Mouse (Mus musculus) neutrophil, adult 5-6 weeks (primary cell): ENCODE measurements around the gene Aldh1a3. TPM values are rescaled to one million over a fixed set of nuclear protein-coding genes. Genes with fewer than 3 reads are reported as not detected.

ENCODE experiments used
- ATAC-seq: fragments of 151-379, 151-347 bp; 2 replicates; pipeline ENCODE4 v1.8.0; 2017; ENCODE audit warnings: mild to moderate bottlenecking, moderate TSS enrichment; ENCODE audit not compliant: insufficient number of reproducible peaks, poor library complexity, low FRiP score, severe bottlenecking; ENCODE audit errors: extremely low read depth
- total RNA-seq: library from RNA; stranded (forward); fragments of 200-1000 nt; gene quantifications from 2 replicates; pipeline ENCODE4 v1.2.3, GENCODE M21; 2017

Gene Aldh1a3
- total RNA-seq, result not detected in 2 replicates

DNA sequence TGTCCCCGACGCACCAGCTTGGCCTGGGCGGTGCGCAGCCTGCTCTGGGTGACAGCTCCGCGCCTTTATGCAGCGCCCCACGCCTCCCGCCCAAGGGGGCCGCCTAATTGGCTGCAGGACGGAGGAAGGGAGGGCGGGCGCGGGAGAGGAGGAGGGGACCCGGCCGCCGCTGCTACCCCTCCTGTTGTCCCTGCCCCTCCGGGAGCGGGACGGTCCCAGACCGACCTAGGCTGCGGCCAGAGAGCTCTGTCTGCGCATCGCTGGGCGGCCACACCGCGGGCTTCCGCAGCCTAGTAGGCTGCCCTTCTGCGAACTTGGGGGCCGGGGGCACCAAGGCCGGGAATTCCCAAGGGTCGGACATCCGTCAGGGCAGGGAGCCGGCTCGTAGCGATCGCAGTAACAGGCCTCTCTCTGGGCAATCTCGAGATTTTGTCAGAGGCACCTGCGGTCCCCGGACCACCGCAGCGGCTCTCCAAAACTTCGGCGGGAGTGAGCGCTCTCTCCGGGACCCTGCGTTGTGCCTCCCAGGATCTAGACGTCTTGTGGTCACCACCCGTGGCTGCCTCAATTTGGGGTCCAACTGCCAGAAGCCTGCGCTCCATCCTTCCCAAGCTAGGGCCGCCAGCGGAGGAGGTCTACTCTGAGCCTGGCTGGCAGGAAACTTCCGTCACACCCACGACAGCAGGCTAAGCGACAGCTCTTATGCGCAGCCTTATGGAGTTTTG, at the start of gene Aldh1a3:
TSS of gene Aldh1a3 (minus strand) at position 81 of the 725 bp plus-strand sequence.
- ATAC-seq, result no peak

DNA sequence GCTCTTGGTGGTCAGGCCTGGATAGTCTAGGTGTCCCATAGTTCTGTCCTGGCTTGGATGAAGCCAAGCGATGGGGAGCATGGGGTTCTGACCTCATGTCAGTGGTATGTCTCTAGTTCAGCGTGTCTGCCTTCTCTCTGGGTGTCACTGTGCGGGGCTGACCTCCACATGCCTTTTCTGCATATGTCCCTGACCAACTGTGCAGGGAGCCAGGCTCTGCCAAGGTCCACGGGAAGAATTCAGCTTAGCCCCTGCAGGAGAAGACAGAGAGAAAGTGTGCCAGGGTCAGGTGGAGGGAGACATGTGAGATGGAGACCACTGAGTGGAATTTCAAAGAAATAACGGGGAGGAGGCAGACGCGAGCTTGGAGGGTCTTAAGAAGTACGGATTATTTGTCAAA, 49.0 kb upstream of the Aldh1a3 start:
- ATAC-seq, result no peak

DNA sequence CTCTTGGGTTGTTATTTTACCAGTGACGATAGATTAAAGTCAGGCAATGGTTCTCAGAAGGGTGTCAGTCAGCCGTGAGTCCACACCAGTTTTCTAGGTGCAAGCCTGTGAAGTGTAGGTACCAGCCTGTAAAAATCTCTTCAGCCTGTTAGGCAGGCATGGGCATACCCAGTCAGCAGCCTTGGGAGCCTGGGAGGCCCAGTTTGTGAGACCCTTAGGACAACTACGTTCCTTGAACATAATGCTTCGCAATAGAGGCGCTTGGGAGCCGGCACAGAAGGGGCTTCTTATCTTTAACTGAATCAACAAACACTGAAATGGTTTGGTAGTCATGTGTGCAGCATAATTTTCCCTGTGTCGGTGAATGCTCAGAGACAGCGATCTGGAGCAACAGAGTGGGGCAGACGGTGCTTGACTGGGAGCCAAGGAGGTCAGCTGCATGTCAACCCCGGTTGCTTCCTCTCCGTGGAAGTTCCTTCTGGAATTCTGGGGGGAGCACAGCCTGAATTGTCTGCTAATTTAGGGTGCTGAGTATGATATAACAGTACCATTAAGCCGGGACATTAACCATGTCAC, 44.4 kb upstream of the Aldh1a3 start:
- ATAC-seq, result no peak

DNA sequence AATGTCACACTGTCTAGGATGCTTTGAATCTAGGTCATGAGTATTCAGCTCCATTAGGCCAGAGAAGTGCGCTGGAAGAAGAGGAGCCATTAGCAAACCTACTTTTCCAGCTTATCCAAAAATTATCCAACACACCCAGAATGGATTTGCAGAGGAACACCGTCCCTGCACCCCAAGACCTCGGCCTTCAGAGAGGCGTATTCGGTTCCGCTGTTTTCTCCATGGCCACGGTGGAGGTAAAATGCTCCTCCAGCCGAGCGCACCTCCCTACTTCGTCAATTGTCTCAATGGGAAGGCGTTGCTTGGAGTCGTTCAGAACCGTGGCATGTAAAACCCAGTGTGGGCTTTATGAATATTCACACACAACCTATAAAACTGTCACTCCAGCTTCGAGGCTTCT, 39.3 kb upstream of the Aldh1a3 start:
- no peak for ATAC-seq

GRCm38 (mm10) chr7:66465241-66465640, 37.9 kb upstream of the Aldh1a3 start:
- no peak for ATAC-seq

GRCm38 (mm10) chr7:66463081-66463480, 35.8 kb upstream of the Aldh1a3 start:
- ATAC-seq, result no peak

DNA sequence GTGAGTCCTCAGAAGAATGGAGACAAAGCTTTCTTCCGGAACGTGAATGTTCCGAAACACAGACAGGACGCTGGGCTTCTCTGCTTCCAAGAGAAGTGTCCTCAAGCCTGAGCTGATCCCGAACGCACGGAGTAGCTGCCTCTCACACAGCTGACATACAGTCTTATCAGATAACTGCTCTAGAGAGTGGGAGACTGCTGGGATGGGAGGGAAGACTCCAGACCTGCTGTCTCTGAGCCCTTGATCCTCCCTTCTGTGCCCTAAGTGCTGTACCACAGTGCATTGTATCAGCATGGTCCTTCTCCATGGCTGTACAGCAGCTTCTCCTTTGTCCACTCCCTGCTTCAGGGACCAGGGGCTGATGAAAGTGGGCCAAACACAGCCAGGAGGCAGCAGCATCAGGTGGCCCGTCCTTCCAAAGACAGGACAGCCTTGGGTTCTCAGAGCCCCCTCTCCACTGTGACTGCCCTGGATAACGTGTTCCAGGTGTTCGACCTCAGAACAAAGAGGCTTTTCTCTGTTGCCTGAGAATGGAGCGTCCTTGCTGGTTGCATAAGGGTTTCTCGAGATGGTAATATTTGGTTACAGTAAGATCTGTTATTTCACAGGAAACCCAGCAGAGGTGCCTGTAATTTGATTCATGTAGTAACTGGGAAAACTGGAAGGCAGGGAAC, 24.4 kb upstream of the Aldh1a3 start:
- no peak for ATAC-seq

- no peak for ATAC-seq
These were observed 22.8 kb upstream of the Aldh1a3 start for GRCm38 (mm10) chr7:66449971-66450752.

- no peak for ATAC-seq
These were observed 21.6 kb upstream of the Aldh1a3 start for GRCm38 (mm10) chr7:66448786-66449540.

DNA sequence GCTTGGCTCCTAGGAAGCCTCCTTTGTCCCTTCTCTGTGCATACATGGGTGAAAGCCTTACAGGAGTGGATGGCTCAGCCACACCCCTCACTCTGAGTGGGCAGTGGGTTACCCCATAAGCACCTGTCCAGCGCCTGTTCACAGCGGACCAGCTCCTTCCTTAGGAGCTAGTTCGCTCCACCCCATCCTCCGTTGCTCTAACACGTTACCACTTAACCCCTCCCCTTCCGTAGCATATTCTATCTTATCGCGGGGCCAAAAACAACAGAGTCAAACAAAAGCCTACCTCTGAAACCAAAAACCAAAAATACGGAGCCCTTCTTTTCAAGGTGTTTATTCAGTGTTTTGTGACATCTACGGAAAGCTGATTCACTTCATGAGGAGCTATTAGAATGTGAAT, 21.0 kb upstream of the Aldh1a3 start:
- ATAC-seq, result no peak

GRCm38 (mm10) chr7:66446860-66447259, 19.5 kb upstream of the Aldh1a3 start:
- no peak for ATAC-seq

- ATAC-seq, result no peak
These were observed 18.0 kb upstream of the Aldh1a3 start for GRCm38 (mm10) chr7:66445117-66445905.

DNA sequence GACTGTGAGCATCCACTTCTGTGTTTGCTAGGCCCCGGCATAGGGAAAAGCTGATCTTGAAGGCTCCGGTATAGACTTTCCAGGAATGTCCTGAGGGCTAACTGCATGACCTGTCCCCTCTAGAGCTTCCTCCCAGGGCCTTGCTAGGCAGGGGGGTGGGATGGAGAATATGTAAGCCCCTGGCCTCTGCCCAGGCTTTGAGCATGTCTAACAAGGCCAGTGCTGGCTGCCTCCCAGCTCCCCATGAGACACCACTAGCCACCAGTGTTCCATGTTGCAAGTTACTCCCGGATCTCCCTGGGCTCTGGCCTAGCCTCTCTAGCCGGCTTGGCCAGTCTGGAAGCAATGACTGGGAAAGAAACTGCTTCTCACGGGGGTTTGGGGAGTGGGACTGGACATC, 17.4 kb upstream of the Aldh1a3 start:
- no peak for ATAC-seq

- no peak for ATAC-seq
These were observed 15.4 kb upstream of the Aldh1a3 start for GRCm38 (mm10) chr7:66442501-66443369.

DNA sequence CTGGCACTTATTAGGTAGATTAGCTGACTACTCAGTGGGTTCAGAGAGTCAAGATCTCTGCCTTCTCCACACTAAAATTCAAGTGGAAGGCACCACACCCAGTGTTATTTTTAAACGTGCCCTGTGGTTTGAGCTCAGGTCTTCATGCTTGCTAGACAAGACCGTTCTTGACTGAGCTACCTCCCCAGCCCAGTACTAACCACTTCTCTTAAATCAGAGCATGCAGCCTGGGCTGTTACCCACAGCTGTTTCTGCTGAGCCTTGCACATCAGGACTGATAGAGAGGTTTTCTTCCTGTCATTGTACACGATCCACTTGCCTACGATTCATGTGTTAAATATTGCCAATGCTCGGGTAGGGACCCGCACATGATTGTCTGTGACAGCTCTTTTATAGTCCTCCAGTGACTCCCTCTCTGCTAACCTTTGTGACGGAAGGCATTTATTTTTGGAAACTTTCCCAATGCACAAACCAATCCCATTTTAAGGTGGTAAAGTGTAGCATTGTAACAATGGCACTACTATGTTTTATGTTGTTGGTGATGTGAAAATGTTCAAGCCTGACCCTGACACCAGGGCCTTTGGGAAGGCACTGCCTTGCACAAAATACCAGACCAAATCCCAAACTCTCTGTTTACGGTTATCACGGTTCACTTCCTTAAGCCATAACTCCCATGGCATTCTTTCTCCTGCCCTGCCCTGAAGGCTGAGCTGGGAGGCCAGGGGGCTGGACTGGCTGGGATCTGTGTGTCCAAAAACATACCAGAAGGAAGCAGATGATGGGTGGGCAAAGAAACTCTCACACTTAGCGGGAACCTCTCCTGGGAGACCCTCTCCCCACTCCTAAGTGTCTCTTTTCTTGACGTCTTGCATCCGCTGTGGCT, 11.7 kb upstream of the Aldh1a3 start:
- ATAC-seq, result no peak

DNA sequence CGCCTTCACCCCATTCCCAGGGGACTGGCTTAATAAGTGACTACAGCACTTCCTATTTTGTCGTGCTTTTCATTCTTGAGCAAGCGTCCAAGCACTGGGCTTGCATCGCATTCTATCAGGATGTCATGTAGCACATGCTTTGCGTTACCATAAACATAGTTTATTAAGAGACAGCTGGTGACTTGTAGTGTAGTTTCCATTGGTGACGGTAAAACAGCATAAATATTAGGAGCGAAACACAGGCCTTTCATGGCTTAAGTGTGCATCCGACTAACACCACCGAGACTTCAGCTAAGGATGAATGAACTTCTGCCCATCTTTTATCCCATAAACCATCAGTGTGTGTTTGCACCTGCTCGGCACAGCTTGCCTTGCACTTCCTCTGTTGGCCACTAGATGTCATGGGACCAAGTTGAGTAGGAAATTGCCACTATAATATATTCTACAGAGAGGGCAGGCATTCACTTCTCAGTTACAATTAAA, 7.2 kb upstream of the Aldh1a3 start:
- peak; percentile 35; the same call in 1 of the 2 replicates for ATAC-seq
